Mouse (Mus musculus): ENCODE data around the gene Gm17174. TPM values are rescaled to one million over a fixed set of nuclear protein-coding genes. Genes with fewer than 3 reads are reported as not detected.
"Not testable (repeated sequence)": the region's sequence is repeated elsewhere in the genome, so short reads cannot be mapped to it uniquely, and the experiment has no call there.

Gene Gm17174
- total RNA-seq (2021) (not detected), polyA plus RNA-seq (2012; rRNA removed) (not detected in 2 replicates)
- long read RNA-seq: 0 reads

- not testable (repeated sequence) for DNase-seq
Measured at GRCm38 (mm10) chr14:51592039-51592438, at the start of gene Gm17174. Gene Gm17174, minus strand, starts transcription at chr14:51592139.

- DNase-seq: not testable (repeated sequence)
Measured at GRCm38 (mm10) chr14:51635566-51635965, 43.6 kb upstream of the Gm17174 start, which contains the start of gene Gm4181. Gene Gm4181, minus strand, starts transcription at chr14:51635666.

DNA sequence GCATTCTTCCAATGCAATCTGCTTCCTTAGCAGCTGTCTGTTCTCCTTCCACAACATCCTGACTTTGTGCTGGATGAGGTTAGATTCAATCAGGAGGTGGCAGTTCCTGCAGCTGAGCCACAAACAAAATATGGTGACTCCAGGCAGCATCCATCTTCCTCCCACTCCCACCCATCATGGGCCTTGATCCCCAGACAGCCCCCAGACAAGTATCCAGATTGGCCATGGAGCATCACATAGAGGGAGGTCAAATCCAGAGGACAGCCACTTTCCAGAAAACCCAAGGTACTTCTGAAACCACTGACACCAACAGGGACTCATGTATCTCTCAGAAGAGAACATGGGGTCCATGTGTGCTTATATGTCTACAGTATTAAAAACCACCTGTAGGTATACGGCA is 40.5 kb upstream of the Gm17174 start:
- not testable (repeated sequence) for DNase-seq

GRCm38 (mm10) chr14:51611210-51611609 is 19.3 kb upstream of the Gm17174 start, which contains the start of gene Gm17078:
Gene Gm17078, minus strand, starts transcription at chr14:51611310.
- DNase-seq: no peak

DNA sequence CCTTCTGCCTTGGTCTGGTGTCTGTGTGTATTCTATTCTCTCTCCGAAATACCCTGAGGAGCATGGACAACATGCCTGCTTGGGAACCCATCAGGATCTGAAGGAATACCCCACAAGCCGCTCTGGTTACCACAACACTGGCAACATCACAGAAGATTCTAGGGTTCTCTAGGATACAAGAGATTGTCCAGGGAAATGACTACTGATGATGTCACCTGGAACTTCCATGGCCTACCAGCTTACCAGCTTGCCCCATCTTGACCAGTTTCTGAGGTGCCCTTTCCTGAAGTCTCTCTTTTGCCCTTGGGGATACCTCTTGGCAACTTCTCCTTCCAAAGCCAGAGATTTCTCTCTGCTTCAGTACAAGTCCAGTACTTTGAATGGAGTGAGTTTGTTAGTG is 18.0 kb downstream of the Gm17174 start, which contains the start of gene Gm17175:
TSS of gene Gm17175 (minus strand) at position 101 of the 400 bp plus-strand sequence.
- DNase-seq: not testable (repeated sequence)

DNA sequence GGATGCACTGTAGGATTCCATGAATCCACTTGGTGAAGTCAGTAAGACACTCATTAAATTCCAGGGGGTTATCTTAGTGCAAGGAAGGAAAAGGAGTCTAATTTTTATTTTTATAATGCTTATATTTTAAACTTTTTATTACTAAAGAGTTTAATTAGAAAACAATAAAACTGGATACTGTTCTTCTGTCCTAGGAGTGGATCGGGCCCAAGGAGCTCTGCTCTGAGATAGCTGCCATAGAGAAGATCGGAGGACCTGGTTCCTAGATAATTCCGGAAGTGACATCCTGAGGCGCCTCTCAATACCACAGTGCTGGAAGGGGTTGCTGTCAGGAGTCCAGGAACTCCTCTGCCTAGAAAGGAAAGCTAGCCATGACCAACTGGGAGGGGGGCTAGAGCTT is 39.4 kb downstream of the Gm17174 start, which contains the start of gene Gm5622:
TSS of gene Gm5622 (plus strand) at position 301 of the 400 bp plus-strand sequence.
- no peak for DNase-seq

Other genes with a start within 250 kb of the Gm17174 start
- not detected for gene Gm7247, start 230.4 kb downstream of the Gm17174 start, total RNA-seq (2021)
- gene Gm7247, start 230.4 kb downstream of the Gm17174 start, polyA plus RNA-seq (2012; rRNA removed): not detected in 2 replicates
- gene Vmn2r88, start 181.3 kb downstream of the Gm17174 start, total RNA-seq (2021): not detected
- gene Vmn2r88, start 181.3 kb downstream of the Gm17174 start, polyA plus RNA-seq (2012; rRNA removed): not detected in 2 replicates
- not detected for gene Vmn2r89, start 140.3 kb downstream of the Gm17174 start, total RNA-seq (2021)
- not detected in 2 replicates for gene Vmn2r89, start 140.3 kb downstream of the Gm17174 start, polyA plus RNA-seq (2012; rRNA removed)
- gene Gm5622, start 39.3 kb downstream of the Gm17174 start, total RNA-seq (2021): not detected
- not detected in 2 replicates for gene Gm5622, start 39.3 kb downstream of the Gm17174 start, polyA plus RNA-seq (2012; rRNA removed)
- gene Gm17175, start 18.1 kb downstream of the Gm17174 start, total RNA-seq (2021): not detected
- gene Gm17175, start 18.1 kb downstream of the Gm17174 start, polyA plus RNA-seq (2012; rRNA removed): not detected in 2 replicates
- not detected for gene Gm17078, start 19.2 kb upstream of the Gm17174 start, total RNA-seq (2021)
- gene Gm17078, start 19.2 kb upstream of the Gm17174 start, polyA plus RNA-seq (2012; rRNA removed): not detected in 2 replicates
- gene Gm4181, start 43.5 kb upstream of the Gm17174 start, total RNA-seq (2021): not detected
- not detected in 2 replicates for gene Gm4181, start 43.5 kb upstream of the Gm17174 start, polyA plus RNA-seq (2012; rRNA removed)
- gene Gm17079, start 103.3 kb upstream of the Gm17174 start, total RNA-seq (2021): not detected
- gene Gm17079, start 103.3 kb upstream of the Gm17174 start, polyA plus RNA-seq (2012; rRNA removed): not detected in 2 replicates
- not detected for gene Gm5800, start 125.0 kb upstream of the Gm17174 start, total RNA-seq (2021)
- not detected in 2 replicates for gene Gm5800, start 125.0 kb upstream of the Gm17174 start, polyA plus RNA-seq (2012; rRNA removed)
- not detected for gene Ang4, start 181.5 kb upstream of the Gm17174 start, total RNA-seq (2021)
- not detected in 2 replicates for gene Ang4, start 181.5 kb upstream of the Gm17174 start, polyA plus RNA-seq (2012; rRNA removed)
- not detected for gene AY358078, start 207.9 kb upstream of the Gm17174 start, total RNA-seq (2021)
- gene AY358078, start 207.9 kb upstream of the Gm17174 start, polyA plus RNA-seq (2012; rRNA removed): not detected in 2 replicates